In the genomic region with DNA sequence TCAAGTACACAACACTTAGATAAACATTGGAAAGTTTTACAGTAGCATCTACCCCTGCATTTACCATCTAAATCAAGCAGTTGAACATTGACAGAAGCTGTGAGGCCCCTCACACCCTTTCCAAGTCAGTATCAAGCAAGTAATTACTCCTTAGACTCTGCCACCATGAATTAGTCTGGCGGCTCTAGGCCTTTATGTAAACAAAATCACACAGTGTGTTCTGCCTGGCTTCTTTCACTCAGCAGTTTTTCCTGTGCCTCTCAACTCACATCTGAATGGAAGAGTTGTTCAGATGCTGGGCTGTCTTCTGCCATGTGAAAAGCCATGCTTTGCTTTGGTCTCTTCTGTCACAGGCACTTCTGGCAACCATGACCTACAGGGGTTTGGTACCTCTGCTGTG, we compare ENCODE assay signal across 23 mouse cellular contexts.
DNase-seq lines count a peak whose midpoint lies in the region; ATAC-seq lines count a peak whose summit lies in the region.
"Had no signal": no experiment of that assay in that cellular context is flagged by ENCODE, and none has a peak within 500 bp of the region (broad histone marks: within the 10 kb centered on the region; RNA-seq: fewer than 3 reads in every experiment).

No protein-coding gene starts in this region.

- no peak overlapping the region for H3K4me2 ChIP-seq in forebrain, embryonic 14.5 days (ENCODE audit: low read length)
- H3K4me2 ChIP-seq in kidney, embryonic 15.5 days, result no peak overlapping the region
- no peak overlapping the region for H3K4me2 ChIP-seq in lung, embryonic 16.5 days (ENCODE audit: low read depth, low read length)
- no peak overlapping the region for H3K4me2 ChIP-seq in intestine, embryonic 16.5 days (ENCODE audit: low read depth, low read length)
- H3K4me2 ChIP-seq: forebrain, embryonic 15.5 days; heart, embryonic 12.5 days; heart, embryonic 15.5 days; hindbrain, embryonic 15.5 days had no signal

- peaks cover 49% of the 10 kb centered on the region for H3K4me1 ChIP-seq in forebrain, embryonic 10.5 days
- H3K4me1 ChIP-seq in forebrain, embryonic 14.5 days (ENCODE audit: control insufficient read depth, insufficient read depth, low read length), result peaks cover 14% of the 10 kb centered on the region; the same call in 1 of the 2 replicates
- peaks cover 11% of the 10 kb centered on the region for H3K4me1 ChIP-seq in kidney, embryonic 15.5 days
- H3K4me1 ChIP-seq in lung, embryonic 16.5 days (replicated peaks; ENCODE audit: control insufficient read depth, insufficient read depth, low read length), result peaks cover 5% of the 10 kb centered on the region
- H3K4me1 ChIP-seq in intestine, embryonic 16.5 days (ENCODE audit: control insufficient read depth, insufficient read depth, low read length), result no peaks in the 10 kb centered on the region
- H3K4me1 ChIP-seq: heart, embryonic 12.5 days; heart, embryonic 15.5 days had no signal

- no peak overlapping the region for H3K9ac ChIP-seq in forebrain, embryonic 14.5 days (ENCODE audit: low read length)
- no peak overlapping the region for H3K9ac ChIP-seq in kidney, embryonic 15.5 days
- no peak overlapping the region for H3K9ac ChIP-seq in lung, embryonic 16.5 days (ENCODE audit: low read length)
- no peak overlapping the region for H3K9ac ChIP-seq in intestine, embryonic 16.5 days (ENCODE audit: low read depth, low read length)
- H3K9ac ChIP-seq: forebrain, embryonic 15.5 days; heart, embryonic 12.5 days; heart, embryonic 15.5 days; hindbrain, embryonic 15.5 days had no signal

- H3K36me3 ChIP-seq in forebrain, embryonic 10.5 days (replicated peaks), result no peaks in the 10 kb centered on the region
- H3K36me3 ChIP-seq in forebrain, embryonic 14.5 days (ENCODE audit: control insufficient read depth, insufficient read depth, low read length), result no peaks in the 10 kb centered on the region
- no peaks in the 10 kb centered on the region for H3K36me3 ChIP-seq in kidney, embryonic 15.5 days
- H3K36me3 ChIP-seq in lung, embryonic 16.5 days (ENCODE audit: control insufficient read depth, insufficient read depth, low read length), result no peaks in the 10 kb centered on the region
- H3K36me3 ChIP-seq in intestine, embryonic 16.5 days (ENCODE audit: control insufficient read depth, insufficient read depth, low read length), result no peaks in the 10 kb centered on the region
- H3K36me3 ChIP-seq: forebrain, embryonic 15.5 days; heart, embryonic 12.5 days; heart, embryonic 15.5 days; hindbrain, embryonic 15.5 days had no signal

- no peak for ATAC-seq in forebrain, embryonic 14.5 days
- ATAC-seq in kidney, embryonic 15.5 days (replicated peaks; ENCODE audit: low FRiP score), result peak; percentile 45; the same call in 1 of the 2 replicates
- no peak for ATAC-seq in lung, embryonic 16.5 days (ENCODE audit: low read depth)
- peak; percentile 65; the same call in 1 of the 2 replicates for ATAC-seq in intestine, embryonic 16.5 days
- ATAC-seq: forebrain, embryonic 15.5 days had no signal

- no peak overlapping the region for H3K4me3 ChIP-seq in forebrain, embryonic 10.5 days
- H3K4me3 ChIP-seq in forebrain, embryonic 14.5 days (ENCODE audit: low read depth, low read length), result no peak overlapping the region
- H3K4me3 ChIP-seq in kidney, embryonic 15.5 days (replicated peaks), result no peak overlapping the region
- no peak overlapping the region for H3K4me3 ChIP-seq in lung, embryonic 16.5 days (ENCODE audit: low read length)
- H3K4me3 ChIP-seq in intestine, embryonic 16.5 days (ENCODE audit: low read length), result no peak overlapping the region
- H3K4me3 ChIP-seq: forebrain, embryonic 15.5 days; heart, embryonic 12.5 days; heart, embryonic 15.5 days; hindbrain, embryonic 15.5 days had no signal

- DNase-seq in forebrain, embryonic 10.5 days (ENCODE audit: extremely low spot score, low spot score), result no peak
- no peak for DNase-seq in forebrain, embryonic 14.5 days (ENCODE audit: low spot score)
- DNase-seq in kidney, adult 18-20 months, result no peak
- DNase-seq in lung, postnatal 36 days, result no peak
- DNase-seq in ovary, adult 18-20 months (ENCODE audit: low spot score), result no peak
- DNase-seq: adrenal gland, adult 2 months; adrenal gland, postnatal 14 days; cerebellum, adult 11 months; cerebellum, adult 2 months; cerebellum, postnatal 10 days; cerebellum, postnatal 36 days; embryo, embryonic 11 days; gastrocnemius, postnatal 25 days; heart, adult 18-20 months; heart, postnatal 10 days; heart, postnatal 36 days had no signal

- no peaks in the 10 kb centered on the region for H3K9me3 ChIP-seq in forebrain, embryonic 10.5 days
- no peaks in the 10 kb centered on the region for H3K9me3 ChIP-seq in forebrain, embryonic 14.5 days (replicated peaks; ENCODE audit: control insufficient read depth, low read length)
- no peaks in the 10 kb centered on the region for H3K9me3 ChIP-seq in kidney, embryonic 15.5 days (replicated peaks)
- no peaks in the 10 kb centered on the region for H3K9me3 ChIP-seq in lung, embryonic 16.5 days (ENCODE audit: control insufficient read depth, low read length)
- H3K9me3 ChIP-seq in intestine, embryonic 16.5 days (ENCODE audit: control insufficient read depth, low read length), result no peaks in the 10 kb centered on the region
- H3K9me3 ChIP-seq: forebrain, embryonic 15.5 days; heart, embryonic 12.5 days; heart, embryonic 15.5 days; hindbrain, embryonic 15.5 days had no signal

- peak overlapping the region; percentile 49; the same call in 1 of the 2 replicates for H3K27ac ChIP-seq in forebrain, embryonic 10.5 days
- H3K27ac ChIP-seq in forebrain, embryonic 14.5 days (ENCODE audit: low read depth, low read length), result no peak overlapping the region
- H3K27ac ChIP-seq in kidney, embryonic 15.5 days, result no peak overlapping the region
- 0 out of 2 replicates have a peak overlapping the region, but pooled peaks have one; percentile 9 for H3K27ac ChIP-seq in lung, embryonic 16.5 days (ENCODE audit: low read length)
- no peak overlapping the region for H3K27ac ChIP-seq in intestine, embryonic 16.5 days (ENCODE audit: low read length)
- H3K27ac ChIP-seq: forebrain, embryonic 15.5 days; heart, embryonic 15.5 days; hindbrain, embryonic 15.5 days had no signal

- WGBS in forebrain, embryonic 10.5 days, result 68% methylated on average over 1 of the region's 1 CpGs
- 45% methylated on average over 1 of the region's 1 CpGs for WGBS in forebrain, embryonic 14.5 days
- 15% methylated on average over 1 of the region's 1 CpGs for WGBS in kidney, embryonic 15.5 days
- 15% methylated on average over 1 of the region's 1 CpGs for WGBS in lung, embryonic 16.5 days
- 9% methylated on average over 1 of the region's 1 CpGs for WGBS in intestine, embryonic 16.5 days

- H3K27me3 ChIP-seq in forebrain, embryonic 10.5 days (ENCODE audit: poor library complexity, severe bottlenecking), result peaks cover 12% of the 10 kb centered on the region
- H3K27me3 ChIP-seq in forebrain, embryonic 14.5 days (replicated peaks; ENCODE audit: control insufficient read depth, insufficient read depth, low read length), result no peaks in the 10 kb centered on the region
- H3K27me3 ChIP-seq in kidney, embryonic 15.5 days, result no peaks in the 10 kb centered on the region
- H3K27me3 ChIP-seq in lung, embryonic 16.5 days (ENCODE audit: control insufficient read depth, insufficient read depth, low read depth, low read length), result no peaks in the 10 kb centered on the region
- no peaks in the 10 kb centered on the region for H3K27me3 ChIP-seq in intestine, embryonic 16.5 days (replicated peaks; ENCODE audit: control insufficient read depth, insufficient read depth, low read length)
- H3K27me3 ChIP-seq: forebrain, embryonic 15.5 days had no signal

Comparison
In these comparisons a context has a peak if more than half of its experiments do, and no peak if none do; other contexts are left out.
1. H3K27ac ChIP-seq: peak in forebrain, embryonic 10.5 days (single experiment) and lung, embryonic 16.5 days (single experiment); none in forebrain, embryonic 14.5 days (single experiment), kidney, embryonic 15.5 days (single experiment) and intestine, embryonic 16.5 days (single experiment).
2. ATAC-seq: peak in kidney, embryonic 15.5 days (single experiment) and intestine, embryonic 16.5 days (single experiment); none in forebrain, embryonic 14.5 days (single experiment) and lung, embryonic 16.5 days (single experiment).